Mouse (Mus musculus) c-Kit-positive CD71-negative TER-119-negative erythroid progenitor cells, embryonic 14.5 days (primary cell): Measurements from ENCODE around the gene Vps33b.
"Not testable (repeated sequence)": the region's sequence is repeated elsewhere in the genome, so short reads cannot be mapped to it uniquely, and the experiment has no call there.

Source experiments
- DNase-seq: peaks from one replicate; pipeline ENCODE4 v3.0.0-alpha.2; 2013; ENCODE audit warnings: low read depth

Gene Vps33b

DNA sequence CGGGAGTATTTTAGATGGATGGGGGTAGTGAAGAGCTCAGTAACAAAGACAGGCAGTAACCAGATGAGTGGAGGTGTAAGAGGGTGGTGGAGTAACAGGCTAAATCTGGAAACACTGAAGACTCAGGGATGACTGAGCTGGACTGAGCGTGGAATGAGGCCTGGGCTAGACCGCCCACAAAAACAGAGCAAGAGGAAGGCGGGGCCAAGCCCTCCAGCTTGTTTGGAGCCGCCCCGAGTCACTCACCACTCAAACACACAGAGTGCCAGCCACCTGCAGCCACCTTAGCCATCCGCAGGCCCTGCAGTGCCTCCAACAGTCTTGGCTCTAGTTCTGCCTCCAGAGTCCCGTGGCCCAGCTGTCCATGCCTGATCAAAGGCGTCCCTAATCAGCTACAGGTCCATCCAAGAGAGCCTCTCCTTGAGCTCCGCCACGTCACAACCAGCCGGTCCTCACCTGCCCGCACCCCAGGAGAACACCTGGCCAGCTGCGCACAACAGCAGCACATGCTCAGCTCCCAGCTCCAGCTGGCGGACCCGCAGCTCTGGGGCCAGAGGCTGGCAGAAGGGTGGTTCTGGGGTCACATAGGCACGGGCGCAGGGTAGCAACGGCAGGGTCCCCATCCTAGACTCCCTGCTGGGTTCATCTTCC, 50.5 kb downstream of the Vps33b start:
- DNase-seq = no peak

DNA sequence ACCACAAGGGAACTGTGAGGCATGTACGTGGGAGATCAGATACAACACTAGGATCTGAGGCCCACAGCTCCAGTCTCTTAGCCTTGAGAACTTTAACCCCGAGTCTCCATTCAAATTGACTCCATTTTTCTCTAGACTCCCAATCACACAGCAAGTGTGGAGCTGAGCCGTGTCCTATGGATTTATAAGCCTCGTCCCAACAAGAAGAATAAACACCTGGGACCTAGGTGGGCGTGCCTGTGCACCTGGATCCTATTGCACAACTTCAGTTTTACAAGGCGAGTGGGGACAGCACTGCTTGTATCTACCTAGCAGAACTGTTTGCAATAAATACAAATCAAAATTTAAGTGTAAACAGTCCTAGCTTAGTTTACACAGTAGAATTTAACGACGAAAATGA, 53.9 kb downstream of the Vps33b start:
- no peak for DNase-seq

DNA sequence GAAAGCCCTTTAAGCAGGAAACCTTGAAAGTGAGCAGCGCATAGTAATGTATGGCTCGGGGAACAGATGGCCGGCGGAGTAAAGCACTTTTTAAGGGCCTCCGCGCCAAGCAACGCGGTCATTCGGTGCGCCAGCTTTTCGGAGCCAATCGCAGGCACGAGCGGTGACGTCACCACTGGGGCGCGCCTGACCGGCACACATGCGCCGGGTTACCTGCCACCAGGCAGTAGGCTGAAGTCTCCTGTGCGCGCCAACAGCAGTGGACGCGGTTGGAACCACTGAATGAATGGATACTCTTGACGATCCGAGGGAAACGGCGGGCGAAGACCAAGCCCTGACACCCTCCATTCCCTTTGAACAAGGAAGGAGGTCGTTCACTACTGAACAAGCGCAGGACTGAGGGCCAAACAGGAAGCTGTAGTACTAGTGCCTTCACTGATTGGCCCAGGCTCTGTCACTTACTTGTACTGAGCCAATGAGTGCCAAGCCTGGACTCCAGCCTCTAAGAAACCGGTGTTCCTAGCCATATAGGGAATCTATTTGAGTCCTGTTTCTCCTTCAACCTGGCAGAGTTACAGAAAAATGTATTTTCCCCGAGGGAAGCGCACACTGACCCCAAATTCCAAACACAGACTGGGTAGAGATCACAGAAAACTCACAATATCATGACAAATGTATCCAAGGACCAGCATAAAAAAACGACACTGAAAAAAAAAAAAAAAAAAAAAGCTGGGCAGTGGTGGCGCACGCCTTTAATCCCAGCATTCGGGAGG, 54.8 kb downstream of the Vps33b start, which contains the start of gene Rccd1:
Gene Rccd1, minus strand, starts transcription at position 412 of the 773 bp plus-strand sequence.
- peak; percentile 88 for DNase-seq

DNA sequence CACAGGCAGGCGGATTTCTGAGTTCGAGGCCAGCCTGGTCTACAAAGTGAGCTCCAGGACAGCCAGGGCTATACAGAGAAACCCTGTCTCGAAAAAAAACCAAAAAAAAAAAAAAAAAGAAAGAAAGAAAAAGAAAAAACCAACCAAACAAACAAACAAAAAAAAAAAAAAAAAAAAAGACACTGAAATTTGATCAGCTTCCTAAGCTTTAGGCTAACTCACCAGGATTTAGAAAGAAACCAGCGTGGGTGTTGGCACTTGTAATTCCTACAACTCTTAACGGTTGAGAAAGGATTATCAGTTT, 55.3 kb downstream of the Vps33b start:
- DNase-seq = not testable (repeated sequence)

DNA sequence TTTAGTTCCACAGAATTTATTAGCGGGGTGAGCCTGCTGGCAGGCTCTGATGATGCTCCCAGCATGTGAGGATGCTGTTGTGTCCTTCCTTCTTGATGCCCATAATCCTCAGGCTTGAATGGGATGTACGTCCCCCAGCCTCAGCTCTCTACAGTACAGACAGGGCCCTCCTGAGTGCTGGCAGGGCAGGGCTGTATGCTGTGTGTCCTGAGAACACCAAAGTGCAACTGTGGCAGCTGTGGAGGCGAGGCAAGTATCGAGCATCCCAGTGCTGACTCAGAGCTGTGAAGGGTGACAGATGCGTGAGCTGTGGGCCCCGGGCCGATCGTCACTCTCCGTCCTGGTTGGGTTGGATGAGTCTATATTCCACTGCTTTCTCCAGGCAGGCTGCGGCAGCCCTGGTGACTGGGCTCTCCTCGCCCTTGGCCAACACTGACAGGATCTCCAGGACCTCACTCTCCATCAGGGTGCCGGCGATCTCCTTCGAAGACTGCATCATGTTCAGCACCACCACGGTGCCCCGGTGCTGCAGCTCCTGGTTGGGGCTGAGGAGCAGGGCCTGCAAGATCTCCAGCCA, 55.9 kb downstream of the Vps33b start:
- no peak for DNase-seq

DNA sequence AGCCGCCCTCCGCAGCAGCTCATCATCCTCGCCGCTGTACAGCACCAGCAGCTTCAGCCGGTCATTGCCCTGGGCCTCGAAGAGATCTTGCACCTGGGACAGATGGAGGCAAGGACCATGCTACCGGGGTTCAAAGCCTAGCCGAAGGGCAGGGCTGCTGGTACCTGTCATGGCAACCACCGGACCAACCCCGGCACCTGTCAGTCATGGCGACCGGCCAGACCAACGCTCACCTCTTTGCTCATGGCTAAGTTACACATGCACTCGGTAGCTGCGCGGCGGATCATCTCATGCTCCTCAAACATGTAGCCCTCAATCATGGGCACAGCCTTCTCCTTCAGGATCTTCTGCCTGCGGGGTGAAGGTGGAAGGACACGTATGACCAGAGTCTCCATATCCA, 56.6 kb downstream of the Vps33b start:
- DNase-seq = no peak

DNA sequence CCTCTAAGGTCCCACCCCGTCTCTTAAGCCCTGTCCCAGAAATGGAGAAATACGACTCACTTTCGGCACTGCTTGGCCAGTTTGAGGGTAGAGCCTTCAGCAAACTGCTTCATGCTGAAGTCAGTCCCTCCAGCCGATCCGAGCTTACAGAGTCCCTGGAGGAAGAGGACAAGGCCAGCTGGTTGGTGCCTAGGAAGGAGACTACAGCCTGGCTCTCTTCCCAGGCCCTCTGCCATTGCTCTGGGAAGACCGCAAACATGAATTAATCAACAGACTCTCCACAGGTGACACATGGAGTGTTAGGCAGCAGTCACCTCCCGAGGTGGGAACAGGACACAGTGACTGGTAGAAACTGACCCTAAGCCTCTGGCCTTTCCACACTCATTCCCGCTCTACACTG, 60.8 kb downstream of the Vps33b start:
- no peak for DNase-seq

DNA sequence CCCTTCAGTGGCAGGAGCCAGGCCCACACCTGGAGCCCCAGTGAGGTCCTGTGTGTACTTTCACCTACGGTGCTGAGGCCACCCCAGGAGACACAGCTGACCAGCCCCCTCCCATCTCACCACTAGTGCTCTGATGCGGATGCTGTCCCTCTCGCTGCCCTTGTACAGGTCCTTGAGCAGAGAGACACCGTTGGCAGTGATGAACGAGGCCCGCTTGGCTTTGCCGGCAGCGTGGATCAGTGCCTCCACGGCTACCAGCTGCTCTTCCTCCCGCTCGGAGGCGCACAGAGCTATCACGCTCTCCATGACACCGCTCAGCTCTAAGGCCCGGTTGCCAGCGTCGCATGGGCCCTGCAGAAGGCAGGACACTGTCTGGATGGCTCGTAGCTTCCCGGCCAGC, 62.0 kb downstream of the Vps33b start:
- DNase-seq = no peak

DNA sequence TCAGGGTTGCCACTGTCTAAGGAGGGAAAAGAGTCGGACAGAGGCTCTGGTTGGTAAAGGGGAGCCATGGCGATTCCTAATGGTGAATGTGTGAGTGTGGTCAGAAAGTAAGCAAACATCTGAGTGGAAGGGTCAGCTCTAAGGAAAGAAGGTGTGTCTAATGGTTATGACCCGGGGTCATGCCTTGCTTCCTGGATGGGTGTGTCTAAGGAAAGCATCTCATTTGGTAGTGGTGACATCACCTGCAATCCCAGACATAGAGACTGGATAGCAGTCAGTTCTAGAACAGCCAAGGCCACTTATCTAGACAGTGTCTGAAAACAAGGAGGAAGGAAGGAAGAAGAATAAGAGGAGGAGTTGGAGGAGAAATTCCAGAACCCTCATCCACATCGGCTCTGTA, 65.4 kb downstream of the Vps33b start:
- DNase-seq = no peak

DNA sequence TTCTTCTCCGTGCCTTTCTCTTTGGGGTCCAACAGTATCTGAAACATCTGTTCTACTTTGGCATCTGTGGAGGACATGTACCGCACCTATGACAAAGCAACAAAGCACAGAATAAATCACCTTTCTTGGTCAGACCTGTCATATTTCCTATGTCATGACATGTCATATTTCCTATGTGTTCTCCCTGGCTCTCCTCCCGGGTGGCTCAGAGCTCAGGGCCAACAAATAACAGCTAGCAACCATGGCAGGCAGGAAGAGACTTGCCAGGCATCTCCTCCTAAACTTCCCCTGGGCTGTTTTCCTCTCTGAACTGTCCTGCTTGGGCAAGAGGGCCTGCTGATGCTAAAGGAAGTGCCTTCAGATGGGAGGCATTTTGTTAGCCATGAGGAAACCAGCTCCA, 67.5 kb downstream of the Vps33b start:
- no peak for DNase-seq

DNA sequence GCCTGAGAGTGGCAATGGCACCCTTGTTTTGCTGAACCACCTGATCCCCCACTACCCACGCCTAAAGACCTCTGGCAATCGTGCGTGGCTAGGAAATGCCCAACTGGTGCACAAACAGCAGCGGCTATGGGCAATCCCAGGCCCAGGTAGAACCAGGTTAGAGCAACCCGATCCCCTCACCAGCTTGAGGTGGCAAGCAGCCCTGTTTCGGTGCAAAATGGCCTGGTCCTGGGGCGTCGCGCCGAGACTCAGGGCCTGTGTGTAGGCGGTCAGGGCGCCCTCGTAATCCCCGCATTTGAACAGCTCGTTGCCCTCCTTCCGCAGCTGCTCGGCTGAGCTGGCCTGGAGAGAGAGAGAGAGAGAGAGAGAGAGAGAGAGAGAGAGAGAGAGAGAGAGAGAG, 69.9 kb downstream of the Vps33b start:
- DNase-seq = no peak

DNA sequence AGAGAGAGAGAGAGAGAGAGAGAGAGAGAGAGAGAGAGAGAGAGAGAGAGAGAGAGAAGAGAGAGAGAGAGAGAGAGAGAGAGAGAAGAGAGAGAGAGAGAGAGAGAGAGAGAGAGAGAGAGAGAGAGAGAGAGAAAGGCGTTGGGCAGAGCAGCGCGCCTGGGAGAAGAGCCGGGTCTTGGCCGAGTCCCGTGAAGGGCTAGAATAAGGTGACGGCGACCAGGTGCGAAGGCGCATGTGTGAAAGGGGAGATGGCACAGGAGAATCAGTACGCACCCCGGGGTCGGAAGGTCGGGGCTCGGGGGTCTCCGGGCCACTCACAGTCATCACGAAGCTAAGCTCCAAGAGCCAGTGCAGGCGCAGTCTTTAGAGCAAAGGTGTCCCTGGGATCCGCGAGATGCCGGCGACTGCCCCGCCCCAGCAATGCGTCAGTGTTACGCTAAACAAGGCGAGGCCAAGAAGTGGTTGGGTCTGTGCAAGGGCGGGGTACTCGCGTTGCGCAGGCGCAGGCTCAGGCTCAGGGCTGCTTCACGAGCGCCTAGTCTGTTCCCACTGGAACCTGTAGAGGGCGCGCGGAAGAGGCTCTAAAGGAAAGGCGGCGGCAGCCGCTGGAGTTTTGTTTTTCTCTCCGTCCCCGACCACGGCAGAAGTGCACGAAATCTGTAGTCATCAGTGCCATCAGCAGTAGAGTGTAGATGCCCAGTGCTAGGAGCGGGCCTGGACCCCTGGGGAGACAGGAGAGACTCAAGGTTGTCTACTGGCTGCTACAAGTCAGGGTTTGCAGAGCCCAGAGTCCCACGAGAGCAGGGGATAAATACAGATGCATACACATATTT, 70.6 kb downstream of the Vps33b start:
- DNase-seq = peak; percentile 99

DNA sequence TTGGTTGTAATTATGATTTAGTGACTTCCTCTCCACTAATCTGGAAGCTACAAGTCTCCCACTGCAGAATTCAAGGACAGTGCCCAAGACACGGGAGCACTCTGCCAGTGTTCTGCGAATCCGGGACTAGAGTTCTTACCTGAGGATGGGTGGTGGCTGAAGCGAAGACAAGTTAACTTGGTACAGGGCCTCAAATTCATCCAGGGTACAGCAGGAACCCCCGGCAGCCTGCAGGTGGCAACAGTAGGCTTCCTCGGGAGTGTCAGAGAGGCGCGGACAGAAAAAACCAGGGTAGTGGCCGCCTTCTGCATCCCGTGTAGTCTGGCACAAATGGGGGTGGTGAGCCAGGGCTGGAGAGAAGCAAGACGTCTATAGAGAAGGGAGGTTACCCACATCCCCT, 71.3 kb downstream of the Vps33b start, which contains the start of gene Unc45a:
Gene Unc45a, minus strand, starts transcription at position 213 of the 400 bp plus-strand sequence.
- DNase-seq = peak; percentile 67
